Mouse (Mus musculus) thymus, postnatal 0 days (tissue): ENCODE results near the gene Helq. TPM values are rescaled to one million over a fixed set of nuclear protein-coding genes. Genes with fewer than 3 reads are reported as not detected.

Experiments used
- DNase-seq: peaks from one replicate; pipeline ENCODE4 v3.0.0-alpha.2; 2015; ENCODE audit warnings: low spot score
- polyA plus RNA-seq: library from polyadenylated mRNA; unstranded; fragments of >200 nt; fragmentation: Nextera tagmentation; extraction: Ambion mirVana; gene quantifications from 2 replicates; pipeline ENCODE4 v1.2.1, GENCODE M21; 2015

Gene Helq
- polyA plus RNA-seq, 1 experiment from 2014 or later: 20.7 TPM

DNA sequence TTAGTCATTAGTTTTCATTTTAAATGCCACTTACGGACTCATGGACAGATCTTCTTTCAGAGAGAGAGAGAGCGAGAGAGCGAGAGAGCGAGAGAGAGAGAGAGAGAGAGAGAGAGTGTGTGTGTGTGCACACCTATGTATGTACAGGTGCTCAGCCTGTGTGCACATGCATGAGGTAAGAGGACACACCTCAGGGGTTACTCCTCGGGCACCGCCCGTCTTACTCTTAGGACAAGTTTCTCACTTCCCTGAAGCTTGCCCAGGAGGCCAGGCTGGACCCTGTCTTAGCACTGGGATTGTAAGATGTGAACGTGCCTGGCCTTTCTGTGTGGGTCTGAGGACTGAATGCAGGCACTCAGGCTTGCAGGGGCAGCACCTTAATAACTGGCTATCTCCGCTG, 10.9 kb downstream of the Helq start:
- DNase-seq: no peak

DNA sequence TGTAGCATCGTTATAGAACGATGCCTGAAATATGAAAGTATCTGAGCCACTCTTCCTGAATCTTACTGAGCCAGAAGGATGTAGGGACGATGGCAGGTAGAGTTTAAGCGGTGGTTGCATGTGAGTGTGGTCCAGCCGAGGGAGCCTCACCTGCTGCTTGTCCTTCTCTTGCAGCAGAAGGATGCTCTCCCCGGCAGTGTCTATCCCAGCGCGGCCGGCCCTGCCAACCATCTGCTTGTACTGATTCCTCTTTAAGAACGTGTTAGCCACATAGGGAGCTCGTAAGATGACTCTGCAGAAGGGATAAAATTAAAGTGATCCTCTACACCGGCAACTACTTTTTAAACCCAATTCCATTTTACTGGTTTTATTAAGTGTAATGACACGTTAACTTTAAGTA, 19.4 kb downstream of the Helq start:
- no peak for DNase-seq

DNA sequence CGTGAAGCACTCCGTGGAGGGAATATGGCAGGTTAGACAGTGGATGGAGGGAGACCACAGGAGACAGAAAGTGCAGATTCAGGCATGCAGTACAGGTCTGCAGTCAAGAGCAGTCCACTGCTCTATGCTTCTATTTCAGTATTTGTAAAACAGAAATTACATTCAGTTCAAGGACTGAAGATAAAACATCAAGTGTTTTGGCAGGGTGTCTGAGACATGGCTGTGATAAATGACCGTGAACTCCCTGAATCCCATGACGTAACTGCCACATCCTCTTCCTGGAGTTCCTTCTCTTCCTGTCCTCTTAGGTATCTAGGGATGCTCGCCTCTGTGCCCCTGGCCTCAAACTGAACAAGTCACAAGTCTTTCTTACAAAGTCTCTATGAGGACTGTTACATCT, 21.5 kb downstream of the Helq start:
- no peak for DNase-seq

GRCm38 (mm10) chr5:100775778-100776404, 22.5 kb downstream of the Helq start:
- DNase-seq: no peak

DNA sequence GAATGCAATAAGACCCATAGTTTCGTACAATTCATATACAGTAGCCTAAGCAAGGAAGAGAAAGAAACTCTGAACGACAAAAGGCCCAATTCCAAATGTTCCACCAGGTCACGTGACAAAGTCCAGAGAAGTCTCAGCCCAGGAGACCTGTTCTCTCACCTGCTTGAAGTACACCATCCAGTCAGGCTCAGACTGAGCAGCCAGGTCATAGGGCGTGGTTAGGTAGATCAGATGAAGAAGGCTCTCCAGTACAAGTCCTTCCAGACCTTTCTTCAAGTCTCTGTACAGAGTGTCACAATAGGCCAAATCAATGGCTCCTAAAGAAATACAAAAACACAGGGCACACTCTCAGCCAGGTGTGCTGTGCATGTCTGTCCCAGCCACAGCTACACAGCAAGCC, 26.8 kb downstream of the Helq start:
- no peak for DNase-seq

DNA sequence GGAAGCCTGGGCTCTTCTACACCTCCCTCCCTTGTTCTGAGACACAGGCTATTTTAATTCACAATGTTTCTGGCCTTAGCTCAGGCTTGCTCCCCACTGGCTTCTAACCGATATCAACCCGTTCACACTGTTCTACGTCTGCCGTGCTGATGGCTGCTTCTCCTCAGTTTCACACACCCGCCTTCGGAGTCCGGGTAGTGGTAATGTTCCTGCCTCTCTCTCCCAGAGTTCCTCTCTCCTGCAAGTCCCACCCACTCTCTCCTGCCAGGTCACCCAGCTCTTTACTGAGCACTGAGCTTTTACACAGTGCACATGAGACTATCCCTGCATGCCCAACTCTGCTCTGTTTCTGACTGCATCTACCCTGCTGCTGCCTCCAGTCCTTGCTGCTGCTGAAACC, 32.4 kb downstream of the Helq start:
- no peak for DNase-seq

DNA sequence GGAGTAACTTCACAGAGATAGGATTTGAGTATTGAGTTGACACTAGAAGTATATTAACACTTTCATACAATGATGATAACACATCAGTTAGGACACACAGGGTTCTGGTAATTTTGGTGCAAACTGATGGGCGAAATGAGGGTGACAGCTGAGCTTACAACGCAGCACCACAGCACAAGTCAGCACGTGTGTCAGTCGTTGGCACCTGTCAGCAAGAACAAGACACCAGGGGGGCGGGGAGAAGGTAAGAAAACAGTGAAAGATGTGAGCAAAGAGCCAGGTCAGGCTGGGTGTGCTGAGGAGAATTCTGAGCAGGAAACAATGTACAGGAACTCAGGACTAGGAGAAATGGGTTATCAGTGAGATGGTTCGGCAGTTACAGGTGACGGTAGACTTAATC, 36.7 kb downstream of the Helq start:
- no peak for DNase-seq

- no peak for DNase-seq
Observed at GRCm38 (mm10) chr5:100760049-100760663, 38.2 kb downstream of the Helq start.

- DNase-seq: no peak
Observed at GRCm38 (mm10) chr5:100758121-100758520, 40.3 kb downstream of the Helq start.

DNA sequence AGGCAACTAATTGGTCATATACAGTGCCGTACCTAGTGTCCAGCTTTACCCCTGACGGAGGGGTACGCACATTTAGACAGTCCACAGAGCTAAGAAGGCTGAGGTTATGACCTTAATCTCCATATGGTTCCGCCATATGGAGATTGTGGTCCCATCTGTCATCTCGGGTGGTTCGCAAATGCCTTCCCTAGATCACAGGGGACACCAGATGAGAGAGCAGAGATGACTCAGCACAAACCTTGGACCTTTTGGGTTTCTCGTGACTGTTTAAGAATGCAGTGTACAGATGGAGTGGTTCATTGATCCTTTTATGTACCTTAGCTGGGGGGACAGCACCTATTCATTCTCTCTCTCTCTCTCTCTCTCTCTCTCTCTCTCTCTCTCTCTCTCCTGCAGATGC, 45.0 kb downstream of the Helq start:
- peak; percentile 37 for DNase-seq

GRCm38 (mm10) chr5:100751655-100752054, 46.7 kb downstream of the Helq start:
- peak; percentile 71 for DNase-seq

GRCm38 (mm10) chr5:100750617-100751255, 47.7 kb downstream of the Helq start:
- peak; percentile 52 for DNase-seq

- DNase-seq: no peak
Observed at GRCm38 (mm10) chr5:100738802-100739201, 59.6 kb downstream of the Helq start.

- no peak for DNase-seq
Observed at GRCm38 (mm10) chr5:100736919-100737318, 61.5 kb downstream of the Helq start.

DNA sequence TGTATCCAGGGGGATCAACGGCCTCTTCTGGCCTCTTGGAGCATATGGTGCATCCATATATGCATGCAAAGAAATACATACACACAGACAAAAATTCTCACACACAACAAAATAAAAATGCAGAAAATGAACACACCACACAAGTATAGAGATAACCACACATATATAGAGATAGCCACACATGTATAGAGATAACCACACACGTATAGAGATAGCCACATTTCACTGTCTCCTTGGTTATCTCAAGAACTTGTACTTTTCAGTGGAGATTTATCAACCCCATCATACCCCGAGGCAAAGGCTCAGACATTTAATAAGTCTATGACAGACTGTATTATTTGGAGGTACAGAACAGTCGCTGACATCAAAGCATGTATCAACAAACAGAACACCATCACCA, 63.9 kb downstream of the Helq start:
- no peak for DNase-seq

GRCm38 (mm10) chr5:100728757-100729156, 69.6 kb downstream of the Helq start:
- DNase-seq: peak; percentile 77

- no peak for DNase-seq
Observed at GRCm38 (mm10) chr5:100726001-100726400, 72.4 kb downstream of the Helq start.

- peak; percentile 36 for DNase-seq
Observed at GRCm38 (mm10) chr5:100719235-100720088, 78.9 kb downstream of the Helq start, which contains the start of gene Hpse. Gene Hpse, minus strand, starts transcription at chr5:100719716.

DNA sequence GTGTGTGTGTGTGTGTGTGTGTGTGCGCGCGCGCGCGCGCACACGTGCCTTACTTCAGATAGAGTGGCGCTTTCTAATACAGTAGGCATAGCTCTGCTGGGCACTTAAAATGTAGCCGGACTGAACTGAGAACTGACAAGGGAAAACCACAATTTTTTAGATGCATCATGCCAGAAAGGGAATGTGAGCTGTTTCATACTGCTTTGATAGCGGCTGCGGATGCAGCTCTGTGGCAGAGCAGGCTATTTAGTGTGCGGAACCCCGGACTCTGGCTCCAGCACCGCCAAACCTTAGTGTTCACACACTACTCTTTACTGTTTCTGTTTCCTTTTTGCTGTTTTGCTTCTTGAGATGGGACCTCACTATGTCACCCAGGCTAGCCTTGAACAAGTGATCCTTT, 81.6 kb downstream of the Helq start:
- no peak for DNase-seq
